Mouse (Mus musculus) heart, postnatal 10 days (tissue): ENCODE data around the gene Clip2. TPM values are rescaled to one million over a fixed set of nuclear protein-coding genes. Genes with fewer than 3 reads are reported as not detected.

ENCODE experiments used
- DNase-seq, 2 experiments: peaks; one replicate each; pipeline ENCODE4 v3.0.0; 2021
- intact Hi-C: fragments of 180-260 bp; cut with DNase I; formaldehyde crosslinking; loops from one replicate; pipeline ENCODE4 v1.15.1; 2025
- microRNA-seq, 2 experiments: library from miRNA; unstranded; fragments of <30 nt; microRNA quantifications; one replicate each; pipeline ENCODE4 v1.2.0; 2022
- total RNA-seq, 2 experiments: library from RNA; stranded (reverse); gene quantifications; 2 replicates each; pipeline ENCODE4 v1.2.3; 2021

Clip2 gene
- total RNA-seq, 2 experiments from 2014 or later, result 14.6 to 16.0 TPM

GRCm38 (mm10) chr5:134440098-134440497 lies 112.1 kb downstream of the Clip2 start:
- peak; percentile 68 to 71 for DNase-seq

GRCm38 (mm10) chr5:134439481-134439880 lies 112.8 kb downstream of the Clip2 start:
- intact Hi-C loops, result no loop called here
- DNase-seq, result no peak

More at GRCm38 (mm10) chr5:134440098-134440497, 112.1 kb downstream of the Clip2 start:
- intact Hi-C loops, result no loop called here

Small RNAs within 50 kb of the gene (microRNA-seq; reads per million reads assigned to microRNA genes)
- 0 reads per million in 2 experiments for gene Gm26340
- 0 reads per million in 2 experiments for gene Mir7228

Other genes with a start within 250 kb of the Clip2 start
- 100 to 1,000 TPM; 195 to 218 TPM for gene Gtf2i, start 237.7 kb downstream of the Clip2 start, total RNA-seq
- 10 to 100 TPM; 43.3 to 45.5 TPM for gene Gtf2ird1, start 95.7 kb downstream of the Clip2 start, total RNA-seq
- not detected for gene Syna, start 7.7 kb upstream of the Clip2 start, total RNA-seq
- gene Rfc2, start 28.9 kb upstream of the Clip2 start, total RNA-seq, result 10 to 100 TPM; 37.6 to 39.8 TPM
- gene Lat2, start 62.6 kb upstream of the Clip2 start, total RNA-seq, result 1 to 10 TPM; 2.8 to 4.5 TPM
- gene Eif4h, start 87.1 kb upstream of the Clip2 start, total RNA-seq, result 100 to 1,000 TPM; 213 to 216 TPM
- gene Limk1, start 136.2 kb upstream of the Clip2 start, total RNA-seq, result 10 to 100 TPM; 10.0 to 11.4 TPM
- gene Eln, start 194.9 kb upstream of the Clip2 start, total RNA-seq, result 100 to 1,000 TPM; 610 to 981 TPM